Mouse (Mus musculus) adrenal gland, adult 2 months (tissue): Measurements from ENCODE around the gene Pglyrp4. TPM values are rescaled to one million over a fixed set of nuclear protein-coding genes. Genes with fewer than 3 reads are reported as not detected.
"Not testable (repeated sequence)": the region's sequence is repeated elsewhere in the genome, so short reads cannot be mapped to it uniquely, and the experiment has no call there.

ENCODE experiments used
- DNase-seq: peaks from one replicate; pipeline ENCODE4 v3.0.0; 2021
- long read RNA-seq: library from polyadenylated mRNA; stranded (forward); transcript quantifications from one replicate; pipeline ENCODE4 v2.0.0, GENCODE M21; 2021
- polyA plus RNA-seq: library from polyadenylated mRNA; depleted of rRNA; stranded (reverse); fragments of >200 nt; gene quantifications from 2 replicates; pipeline ENCODE4 v1.2.3, GENCODE M21; 2012; rRNA removed
- total RNA-seq, 2 experiments: library from RNA; stranded (reverse); gene quantifications; 2 replicates each; pipeline ENCODE4 v1.2.3; 2021

The Pglyrp4 gene
- not detected for total RNA-seq
- polyA plus RNA-seq, result not detected in 2 replicates
- long read RNA-seq, result 0 reads

DNA sequence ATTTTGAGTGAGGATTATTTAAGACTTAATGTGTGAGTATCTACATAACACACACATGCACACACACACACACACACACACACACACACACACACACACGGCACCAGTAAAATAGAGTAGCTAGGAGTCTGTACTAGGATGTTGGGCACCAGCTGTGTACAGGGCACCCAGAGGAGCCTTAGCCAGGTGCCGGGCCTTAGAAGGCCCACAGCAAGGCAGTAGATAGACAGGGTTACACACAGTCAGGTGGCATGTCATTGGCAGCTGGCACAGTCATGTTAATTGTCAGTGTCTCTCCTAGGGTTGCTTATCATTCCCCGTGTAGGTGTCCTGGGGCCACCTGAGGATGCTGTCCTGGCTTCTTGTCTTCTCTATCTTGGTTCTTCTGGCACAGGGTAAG, at the start of gene Pglyrp4:
Gene Pglyrp4 (plus strand): TSS at position 301 of the 400 bp plus-strand sequence.
- no peak for DNase-seq

DNA sequence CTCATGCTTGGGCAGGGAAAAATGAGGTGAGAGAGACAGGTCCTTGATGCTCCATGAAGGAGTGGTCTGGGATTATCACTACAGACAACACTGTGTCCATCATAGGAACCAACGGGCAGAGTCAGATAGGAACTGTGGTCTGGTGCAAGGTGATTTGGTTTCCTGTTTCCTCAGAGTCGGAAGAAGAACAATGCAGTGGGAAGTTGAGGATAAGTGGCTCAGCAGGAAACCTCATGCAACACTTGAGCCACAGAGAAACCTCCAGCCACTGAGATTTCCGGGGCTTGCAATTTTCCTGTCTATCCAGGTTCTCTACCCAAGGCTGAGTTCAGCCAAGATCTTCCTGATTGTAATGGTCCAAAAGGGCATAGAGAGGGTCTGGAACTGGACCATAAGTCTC, 48.0 kb upstream of the Pglyrp4 start:
- no peak for DNase-seq

DNA sequence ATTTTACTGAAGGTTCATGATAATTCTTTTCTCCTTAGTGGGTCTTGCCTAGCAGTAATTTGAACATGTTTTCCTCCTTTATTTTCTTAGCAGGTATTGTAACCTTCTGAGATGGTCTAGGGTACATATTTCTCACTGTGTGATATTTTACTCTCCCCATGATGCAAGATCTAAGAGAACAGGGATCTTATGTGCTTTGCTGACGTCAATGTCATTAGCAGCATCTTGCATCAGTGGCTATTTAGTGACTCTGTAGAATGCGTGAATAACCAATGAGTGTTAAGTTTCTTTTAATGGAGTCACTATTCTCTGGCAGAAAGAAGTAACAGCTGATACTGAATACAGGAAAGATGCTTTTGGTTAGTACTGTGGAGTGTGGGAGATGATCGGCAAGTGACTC, 42.8 kb upstream of the Pglyrp4 start:
- DNase-seq, result no peak

DNA sequence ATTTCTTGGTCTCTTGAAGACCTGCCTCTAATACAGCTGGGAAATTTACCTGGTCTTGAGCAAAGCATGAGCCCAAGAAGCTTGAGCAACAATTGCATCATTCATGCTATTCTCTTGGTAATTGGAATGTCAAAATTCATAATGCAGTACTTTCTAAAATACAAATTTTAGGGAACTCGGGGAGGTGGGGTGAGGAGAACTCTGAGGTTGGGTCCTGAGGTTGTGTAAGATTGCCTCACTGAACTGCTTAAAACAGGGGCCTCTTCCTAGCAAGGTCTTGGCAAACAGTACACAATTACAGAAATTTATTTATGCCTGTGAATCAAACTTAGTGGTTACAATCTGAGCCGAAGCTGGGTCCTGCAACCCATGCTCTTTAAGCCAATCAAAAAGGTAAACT, 39.9 kb upstream of the Pglyrp4 start:
- no peak for DNase-seq

DNA sequence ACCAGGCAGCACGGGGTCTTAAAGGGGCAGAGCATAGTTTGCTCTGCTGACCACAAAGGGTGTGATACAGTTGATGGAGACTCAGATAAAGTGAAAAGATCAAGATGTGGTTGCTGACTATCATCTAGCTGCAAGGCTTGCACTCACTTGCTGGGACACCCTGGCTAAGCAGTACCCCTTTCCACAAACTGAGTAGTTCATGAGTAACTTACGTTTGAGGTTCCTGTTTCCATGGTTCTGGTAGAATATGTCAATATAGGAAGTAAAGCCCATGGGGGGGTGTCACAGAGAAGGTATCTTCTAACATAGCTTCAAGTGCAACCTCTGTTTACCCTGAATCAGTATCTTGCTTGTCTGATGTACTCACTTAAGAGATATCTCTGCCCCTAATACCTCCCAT, 33.2 kb upstream of the Pglyrp4 start:
- no peak for DNase-seq

DNA sequence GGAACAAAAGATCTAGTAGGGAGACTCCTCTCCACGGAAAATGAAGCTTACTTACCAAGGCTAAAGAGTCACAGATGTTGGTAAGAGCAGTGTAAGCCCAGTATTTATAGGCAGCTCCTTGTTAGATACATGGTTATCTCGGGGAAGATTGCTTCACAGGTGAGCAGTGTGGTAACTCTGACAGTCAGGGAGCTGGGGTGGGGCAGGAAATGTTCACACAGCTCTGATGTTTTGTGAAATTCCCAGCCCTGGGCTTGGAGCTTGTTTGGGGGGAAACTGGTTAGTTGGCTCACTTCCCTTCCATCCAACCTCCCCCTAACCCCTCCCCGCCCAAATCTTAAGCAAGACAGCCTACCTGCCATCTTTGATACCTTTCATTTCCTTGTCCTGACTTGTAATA, 31.1 kb upstream of the Pglyrp4 start, which contains the start of gene S100a9:
Gene S100a9 (minus strand): TSS at position 109 of the 400 bp plus-strand sequence.
- DNase-seq, result no peak

DNA sequence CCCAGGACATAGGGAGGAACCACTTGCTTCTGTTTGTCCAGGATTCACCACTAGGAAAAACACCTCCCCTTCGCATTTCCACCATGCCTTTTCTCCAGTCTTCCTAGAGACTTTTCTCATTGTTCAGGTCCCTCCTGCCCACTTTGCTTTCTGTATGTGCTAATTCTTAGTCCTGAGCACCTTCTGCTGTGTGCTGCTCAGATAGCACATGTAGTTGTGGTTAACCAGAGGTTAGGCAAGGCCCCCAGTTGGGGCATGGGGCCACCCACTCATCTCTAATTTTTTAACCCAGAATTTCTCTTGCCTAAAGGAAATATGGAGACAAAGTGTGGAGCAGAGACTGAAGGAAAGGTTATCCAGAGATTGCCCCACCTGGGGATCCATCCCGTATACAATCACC, 24.5 kb upstream of the Pglyrp4 start:
- no peak for DNase-seq

DNA sequence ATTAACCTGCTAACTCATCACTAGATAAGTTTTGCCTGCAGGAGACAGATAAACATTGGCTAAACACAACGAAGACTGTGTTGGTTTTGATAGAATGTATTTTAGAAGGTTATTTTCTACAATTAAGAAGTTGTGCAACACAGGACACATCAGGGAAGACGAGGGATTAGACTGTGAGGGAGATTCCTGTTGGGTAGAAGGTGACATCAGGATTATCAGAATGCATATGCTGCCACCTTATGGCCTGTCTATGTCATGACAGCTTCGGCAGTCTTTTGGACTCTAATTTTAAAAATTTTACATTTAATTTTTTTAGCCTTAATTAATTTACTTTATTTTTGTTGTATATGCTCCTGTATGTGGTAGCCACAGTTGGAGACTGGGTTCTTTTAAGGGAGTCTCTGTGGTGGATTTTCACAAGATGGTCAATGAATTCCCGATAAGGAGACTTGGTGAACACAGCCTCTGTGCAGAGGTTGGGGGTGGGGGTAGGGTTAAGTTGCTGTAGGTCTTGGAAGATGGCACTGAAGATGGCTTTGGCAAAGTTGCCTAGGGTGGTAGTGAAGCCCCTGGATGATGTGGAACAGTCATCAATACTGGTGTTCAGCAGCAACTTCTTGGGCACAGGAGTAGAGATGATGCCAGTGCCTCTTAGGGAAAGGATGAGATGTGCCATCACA, 18.0 kb upstream of the Pglyrp4 start:
- DNase-seq, result peak; percentile 11

DNA sequence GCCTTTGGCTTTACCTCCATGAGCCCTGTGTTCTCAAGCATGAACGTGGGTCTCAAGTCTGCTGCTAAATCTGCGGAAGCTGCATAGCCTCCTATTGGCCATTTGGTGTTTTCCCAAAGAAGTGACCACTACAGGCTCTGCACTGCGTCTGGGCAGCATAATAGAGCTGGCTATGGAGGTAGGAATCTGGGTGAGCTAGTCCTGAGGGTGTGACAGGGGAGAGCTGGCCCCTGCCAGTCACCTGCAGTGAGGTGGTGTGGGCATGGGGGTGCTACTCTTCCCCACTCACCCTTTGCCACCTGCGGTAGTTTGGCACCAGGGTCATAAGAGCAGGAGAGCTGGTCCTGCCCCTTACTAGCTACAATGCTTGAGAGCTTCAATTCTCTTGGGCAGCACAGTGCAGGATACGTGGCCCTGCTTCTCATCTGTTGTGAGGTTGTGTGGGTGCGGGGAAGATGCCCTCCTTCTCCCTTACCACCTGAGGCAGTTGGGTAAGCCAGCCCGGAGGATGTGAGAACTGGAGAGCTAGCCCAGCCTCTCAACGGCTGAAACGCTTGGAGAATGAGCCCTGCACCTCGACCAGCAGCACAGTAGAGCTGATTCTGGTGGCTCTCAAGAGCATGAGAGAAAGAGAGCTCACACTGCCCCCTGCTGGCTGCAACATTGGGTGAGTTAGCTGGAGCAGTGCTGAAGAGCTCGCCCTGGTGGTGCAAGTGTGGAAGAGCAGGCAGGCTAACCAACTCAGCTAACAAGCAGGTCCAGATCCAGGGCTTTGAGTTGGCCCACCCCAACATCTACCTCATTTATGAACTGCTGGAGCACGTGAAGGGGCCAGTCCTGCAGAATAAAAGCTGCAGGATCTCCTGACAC, 16.9 kb upstream of the Pglyrp4 start:
- DNase-seq, result peak; percentile 71

DNA sequence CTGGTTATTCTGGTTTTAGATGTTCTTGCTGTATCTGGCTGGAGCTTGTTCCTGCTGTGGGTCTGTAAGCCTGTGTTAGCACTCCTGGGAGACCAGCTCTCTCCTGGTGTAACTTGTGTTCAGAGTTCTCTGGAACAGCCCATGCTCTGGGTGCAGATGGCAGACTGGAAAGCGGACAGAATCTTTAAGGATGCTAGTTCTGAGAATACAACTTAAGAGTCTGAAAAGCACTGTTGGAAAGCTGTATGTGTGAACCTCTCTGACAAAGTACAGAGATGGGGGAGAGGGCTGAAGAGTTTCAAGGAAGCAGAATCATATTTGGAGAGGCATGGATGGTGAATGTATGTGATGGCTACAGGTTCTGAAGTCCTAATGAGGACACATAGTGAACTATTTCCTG, 23.0 kb downstream of the Pglyrp4 start:
- DNase-seq, result no peak

DNA sequence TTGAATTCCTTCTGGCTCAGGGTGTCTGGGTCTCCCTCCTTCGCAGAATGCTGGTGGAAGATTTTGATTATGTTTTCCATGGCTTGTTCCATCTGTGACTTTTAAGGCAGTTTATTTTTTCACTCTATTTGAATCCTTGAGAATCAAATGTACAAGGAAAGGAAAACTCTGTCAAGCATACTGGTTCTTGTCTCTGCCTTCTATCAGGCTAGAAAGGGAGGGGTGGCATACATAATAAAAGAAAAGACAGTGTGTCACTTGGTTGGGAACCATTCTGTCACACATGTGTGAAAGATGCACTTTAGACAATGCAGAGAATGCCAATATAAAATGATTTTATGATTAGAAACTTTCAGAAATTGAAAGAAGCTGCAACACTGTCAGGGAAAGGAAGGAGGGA, 51.1 kb downstream of the Pglyrp4 start, which contains the start of gene Gm5849:
Gene Gm5849 (minus strand): TSS at position 101 of the 400 bp plus-strand sequence.
- DNase-seq, result not testable (repeated sequence)

Other genes with a start within 250 kb of the Pglyrp4 start
- gene Snapin, start 235.9 kb upstream of the Pglyrp4 start, total RNA-seq, result 10 to 100 TPM; 72.1 to 73.8 TPM
- gene Snapin, start 235.9 kb upstream of the Pglyrp4 start, polyA plus RNA-seq, result 23.8 and 32.5 TPM in 2 replicates
- 100 to 1,000 TPM; 105 to 110 TPM for gene Chtop, start 217.4 kb upstream of the Pglyrp4 start, total RNA-seq
- gene Chtop, start 217.4 kb upstream of the Pglyrp4 start, polyA plus RNA-seq, result 34.5 and 37.2 TPM in 2 replicates
- gene S100a1, start 212.5 kb upstream of the Pglyrp4 start, total RNA-seq, result 100 to 1,000 TPM; 199 to 282 TPM
- 81.4 and 98.2 TPM in 2 replicates for gene S100a1, start 212.5 kb upstream of the Pglyrp4 start, polyA plus RNA-seq
- gene S100a13, start 212.5 kb upstream of the Pglyrp4 start, total RNA-seq, result 10 to 100 TPM; 28.5 to 51.2 TPM
- 19.7 and 26.7 TPM in 2 replicates for gene S100a13, start 212.5 kb upstream of the Pglyrp4 start, polyA plus RNA-seq
- gene S100a14, start 200.1 kb upstream of the Pglyrp4 start, total RNA-seq, result under 1 TPM in 1 of 2 experiments, not detected in 1; 0.31 TPM
- gene S100a14, start 200.1 kb upstream of the Pglyrp4 start, polyA plus RNA-seq, result not detected in 2 replicates
- gene S100a16, start 189.7 kb upstream of the Pglyrp4 start, total RNA-seq, result 10 to 100 TPM; 63.5 to 70.4 TPM
- gene S100a16, start 189.7 kb upstream of the Pglyrp4 start, polyA plus RNA-seq, result 84.6 and 86.1 TPM in 2 replicates
- gene S100a3, start 166.3 kb upstream of the Pglyrp4 start, total RNA-seq, result under 1 TPM in 1 of 2 experiments, not detected in 1; 0.66 TPM
- gene S100a3, start 166.3 kb upstream of the Pglyrp4 start, polyA plus RNA-seq, result 0.46 TPM in 1 of 2 replicates, not detected in the other
- not detected for gene S100a2, start 136.7 kb upstream of the Pglyrp4 start, total RNA-seq
- not detected in 2 replicates for gene S100a2, start 136.7 kb upstream of the Pglyrp4 start, polyA plus RNA-seq
- gene Gm42674, start 125.0 kb upstream of the Pglyrp4 start, total RNA-seq, result not detected
- gene Gm42674, start 125.0 kb upstream of the Pglyrp4 start, polyA plus RNA-seq, result not detected in 2 replicates
- 10 to 100 TPM in 1 of 2 experiments, 1 to 10 TPM in 1; 3.1 to 20.7 TPM for gene S100a4, start 123.1 kb upstream of the Pglyrp4 start, total RNA-seq
- 0.88 and 1.0 TPM in 2 replicates for gene S100a4, start 123.1 kb upstream of the Pglyrp4 start, polyA plus RNA-seq
- not detected for gene S100a5, start 118.4 kb upstream of the Pglyrp4 start, total RNA-seq
- not detected in 2 replicates for gene S100a5, start 118.4 kb upstream of the Pglyrp4 start, polyA plus RNA-seq
- gene S100a6, start 114.0 kb upstream of the Pglyrp4 start, total RNA-seq, result 100 to 1,000 TPM in 1 of 2 experiments, 10 to 100 TPM in 1; 29.3 to 101 TPM
- 43.4 and 55.2 TPM in 2 replicates for gene S100a6, start 114.0 kb upstream of the Pglyrp4 start, polyA plus RNA-seq
- gene S100a7a, start 72.9 kb upstream of the Pglyrp4 start, total RNA-seq, result under 1 TPM; 0.43 to 0.45 TPM
- gene S100a7a, start 72.9 kb upstream of the Pglyrp4 start, polyA plus RNA-seq, result 0.12 and 0.21 TPM in 2 replicates
- 1 to 10 TPM; 3.2 to 3.6 TPM for gene S100a8, start 57.9 kb upstream of the Pglyrp4 start, total RNA-seq
- gene S100a8, start 57.9 kb upstream of the Pglyrp4 start, polyA plus RNA-seq, result not detected in 2 replicates
- 1 to 10 TPM; 2.7 to 3.9 TPM for gene S100a9, start 31.2 kb upstream of the Pglyrp4 start, total RNA-seq
- gene S100a9, start 31.2 kb upstream of the Pglyrp4 start, polyA plus RNA-seq, result not detected in 2 replicates
- not detected for gene Gm5849, start 51.0 kb downstream of the Pglyrp4 start, total RNA-seq
- gene Gm5849, start 51.0 kb downstream of the Pglyrp4 start, polyA plus RNA-seq, result not detected in 2 replicates